Mouse (Mus musculus) limb, embryonic 11.5 days (tissue): ENCODE measurements around the gene 2610008E11Rik. TPM values are rescaled to one million over a fixed set of nuclear protein-coding genes. Genes with fewer than 3 reads are reported as not detected.
"Not testable (repeated sequence)": the region's sequence is repeated elsewhere in the genome, so short reads cannot be mapped to it uniquely, and the experiment has no call there.

Experiments used
- ATAC-seq: fragments of 200-750 bp; cut with Nextera tagmentation; 2 replicates; pipeline ENCODE4 v1.8.0; 2017; ENCODE audit warnings: low read depth; ENCODE audit not compliant: insufficient number of reproducible peaks, low FRiP score, low TSS enrichment
- DNase-seq: peaks from one replicate; pipeline ENCODE4 v3.0.0-alpha.2; 2015; ENCODE audit warnings: low spot score
- H3K27ac ChIP-seq: fragments of 300-500 bp; sonication (generic); replicated peaks from 2 replicates; pipeline ENCODE4 v1.5.1; 2014; ENCODE audit warnings: low read depth, mild to moderate bottlenecking, low read length
- H3K27me3 ChIP-seq: fragments of 300-500 bp; sonication (generic); 2 replicates; pipeline ENCODE4 v1.6.1; 2014; ENCODE audit warnings: mild to moderate bottlenecking, low read length, mixed read lengths; ENCODE audit not compliant: control insufficient read depth, insufficient read depth
- H3K36me3 ChIP-seq: fragments of 300-500 bp; sonication (generic); 2 replicates; pipeline ENCODE4 v1.6.1; 2014; ENCODE audit warnings: mild to moderate bottlenecking, low read length, moderate library complexity, mixed read lengths; ENCODE audit not compliant: control insufficient read depth, insufficient read depth
- H3K4me1 ChIP-seq: fragments of 300-500 bp; sonication (generic); 2 replicates; pipeline ENCODE4 v1.6.1; 2014; ENCODE audit warnings: low read length, mixed read lengths; ENCODE audit not compliant: control insufficient read depth, insufficient read depth
- H3K4me2 ChIP-seq: fragments of 300-500 bp; sonication (generic); 2 replicates; pipeline ENCODE4 v1.6.1; 2014; ENCODE audit warnings: low read depth, mild to moderate bottlenecking, moderate library complexity; ENCODE audit not compliant: severe bottlenecking
- H3K4me3 ChIP-seq: fragments of 300-500 bp; sonication (generic); 2 replicates; pipeline ENCODE4 v1.5.1; 2014; ENCODE audit warnings: low read depth, low read length
- H3K9ac ChIP-seq: fragments of 300-500 bp; sonication (generic); 2 replicates; pipeline ENCODE4 v1.6.1; 2014; ENCODE audit warnings: mild to moderate bottlenecking, low read length
- H3K9me3 ChIP-seq: fragments of 300-500 bp; sonication (generic); 2 replicates; pipeline ENCODE4 v1.6.1; 2016; ENCODE audit warnings: low read length; ENCODE audit not compliant: control insufficient read depth
- WGBS: fragments of 180-500 bp; shearing (Covaris S2); extraction: QIAGEN DNeasy Blood & Tissue Kit; methylation state at CpG from one replicate; pipeline ENCODE4 v1.1.7; 2014; 5-methylcytosine and 5-hydroxymethylcytosine counted together
- polyA plus RNA-seq: library from polyadenylated mRNA; unstranded; fragments of >200 nt; fragmentation: Nextera tagmentation; extraction: Ambion mirVana; gene quantifications from 2 replicates; pipeline ENCODE4 v1.2.1, GENCODE M21; 2014

2610008E11Rik gene
- polyA plus RNA-seq, 1 experiment from 2014 or later = 46.3 TPM

DNA sequence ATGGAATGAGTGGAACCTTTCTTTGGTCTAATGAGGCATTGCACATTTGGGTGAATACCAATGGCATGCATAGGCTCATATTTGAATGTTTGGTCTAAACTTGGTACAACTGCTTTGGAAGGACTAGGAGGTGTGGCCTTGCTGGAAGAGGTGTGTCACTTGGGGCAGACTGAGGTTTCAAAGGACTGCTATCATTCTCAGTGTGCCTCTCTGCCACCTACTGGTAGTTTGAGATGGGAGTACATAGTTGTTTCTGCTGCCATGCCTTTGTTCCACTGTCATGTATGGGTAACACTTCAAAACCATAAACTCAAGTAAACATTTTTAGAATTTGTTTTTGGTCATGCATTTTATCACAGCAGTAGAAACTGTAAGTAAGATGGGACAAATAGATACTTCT lies 5.7 kb downstream of the 2610008E11Rik start:
- ATAC-seq (no peak), DNase-seq (no peak)
- Histone ChIP-seq H3K27ac (no peak overlapping the region), H3K27me3 (no peaks in the 10 kb centered on the region), H3K36me3 (peaks cover 27% of the 10 kb centered on the region), H3K4me3 (no peak overlapping the region), H3K9ac (no peak overlapping the region), H3K9me3 (no peaks in the 10 kb centered on the region), H3K4me2 (no peak overlapping the region), H3K4me1 (no peaks in the 10 kb centered on the region)

DNA sequence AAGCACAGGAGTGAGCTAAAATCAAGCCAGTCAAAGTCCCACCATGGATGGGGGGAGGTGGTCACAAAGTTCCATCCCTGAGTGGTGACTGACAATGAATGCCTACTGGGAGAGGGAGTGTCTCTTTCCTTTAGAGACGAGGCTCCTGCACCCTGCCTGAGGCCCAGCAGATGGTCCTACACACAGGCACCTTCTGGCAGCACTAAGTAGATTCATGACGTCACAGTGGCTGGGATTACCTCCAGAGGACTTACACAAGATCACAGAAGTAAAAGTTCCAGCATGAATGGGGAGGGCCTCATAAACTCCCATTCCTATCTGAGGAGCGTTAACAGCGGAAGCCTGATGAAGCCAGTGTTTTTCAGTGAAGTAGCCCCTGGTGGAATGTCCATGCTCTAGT lies 8.4 kb downstream of the 2610008E11Rik start:
- no peak overlapping the region for H3K27ac ChIP-seq
- no peak overlapping the region for H3K4me2 ChIP-seq
- no peaks in the 10 kb centered on the region for H3K9me3 ChIP-seq
- no peak overlapping the region for H3K9ac ChIP-seq
- 82% methylated on average over 4 of the region's 4 CpGs for WGBS
- no peak for ATAC-seq
- no peaks in the 10 kb centered on the region for H3K27me3 ChIP-seq
- H3K36me3 ChIP-seq = peaks cover 29% of the 10 kb centered on the region
- no peak overlapping the region for H3K4me3 ChIP-seq
- H3K4me1 ChIP-seq = no peaks in the 10 kb centered on the region
- DNase-seq = no peak

DNA sequence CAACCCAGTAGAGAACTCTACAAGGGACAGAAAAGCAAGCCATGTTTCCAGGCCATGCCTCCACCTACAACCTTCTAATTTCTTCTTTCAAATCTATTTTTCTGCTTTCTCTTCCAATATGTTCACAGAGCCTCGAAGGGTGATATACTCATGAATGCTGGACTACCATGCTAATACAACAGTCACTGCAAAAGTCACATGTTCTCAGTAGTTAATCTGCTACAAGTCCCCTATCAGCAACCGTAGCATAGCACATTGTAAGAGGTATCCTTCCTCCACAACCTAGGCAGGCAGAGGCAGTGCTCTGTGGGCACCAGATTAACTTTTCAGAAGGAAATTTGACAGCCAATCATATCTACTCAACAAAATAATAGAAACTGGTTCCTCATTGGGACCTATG lies 10.8 kb downstream of the 2610008E11Rik start:
- H3K36me3 ChIP-seq = peaks cover 19% of the 10 kb centered on the region
- H3K4me2 ChIP-seq = no peak overlapping the region
- no peak overlapping the region for H3K4me3 ChIP-seq
- H3K27me3 ChIP-seq = no peaks in the 10 kb centered on the region
- H3K9ac ChIP-seq = no peak overlapping the region
- ATAC-seq (no peak), DNase-seq (no peak)
- H3K4me1 ChIP-seq = no peaks in the 10 kb centered on the region
- no peaks in the 10 kb centered on the region for H3K9me3 ChIP-seq
- WGBS = 95% methylated on average over 2 of the region's 2 CpGs
- H3K27ac ChIP-seq = no peak overlapping the region

- H3K27ac ChIP-seq, H3K9ac ChIP-seq, H3K9me3 ChIP-seq, H3K4me2 ChIP-seq, H3K36me3 ChIP-seq, ATAC-seq, H3K27me3 ChIP-seq, DNase-seq, H3K4me1 ChIP-seq, H3K4me3 ChIP-seq: not testable (repeated sequence)
- WGBS = 69% methylated on average over 3 of the region's 3 CpGs
Observed at GRCm38 (mm10) chr10:79057370-79057769, 40.0 kb downstream of the 2610008E11Rik start.

DNA sequence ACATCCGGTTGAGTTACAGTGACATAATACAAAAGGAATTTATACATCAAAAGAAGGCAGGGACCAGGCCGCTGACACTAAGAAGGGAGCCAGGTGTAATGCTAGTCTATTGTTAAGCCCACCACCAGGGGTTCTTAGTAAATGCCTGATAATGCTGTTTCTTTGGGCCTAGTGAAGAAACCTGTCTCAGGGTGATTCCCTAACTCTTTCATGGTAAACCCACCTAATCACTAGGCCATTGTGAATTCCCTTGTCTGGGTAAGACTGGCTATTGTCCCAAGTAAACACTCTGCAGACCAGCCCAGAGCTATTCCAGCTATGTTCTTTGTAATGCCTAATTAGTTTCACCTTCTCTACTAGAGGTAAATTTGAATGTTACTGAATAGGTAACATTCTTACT lies 54.9 kb downstream of the 2610008E11Rik start:
- H3K9ac ChIP-seq, ATAC-seq, H3K36me3 ChIP-seq, H3K27me3 ChIP-seq, H3K27ac ChIP-seq, H3K9me3 ChIP-seq, H3K4me3 ChIP-seq, DNase-seq, H3K4me1 ChIP-seq, H3K4me2 ChIP-seq: not testable (repeated sequence)
- 87% methylated on average over 2 of the region's 2 CpGs for WGBS

DNA sequence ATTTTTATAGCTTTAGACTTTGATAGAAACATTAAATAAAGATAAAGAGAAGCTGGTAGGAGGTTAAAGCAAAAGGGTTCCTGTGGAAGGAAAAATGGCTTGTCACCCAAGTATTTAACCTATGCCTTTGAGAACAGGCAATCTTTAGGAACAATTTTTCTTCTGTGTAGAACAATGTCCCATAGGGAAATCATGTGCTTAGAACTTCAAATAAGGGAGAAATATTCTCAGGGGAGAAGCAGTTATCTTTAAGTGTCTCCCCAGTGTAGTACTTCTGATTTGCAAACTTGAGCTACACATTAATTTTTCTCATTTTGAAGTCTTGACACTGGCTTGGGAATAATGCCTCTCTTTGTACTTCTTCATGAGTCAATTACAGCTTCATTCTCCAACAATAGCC lies 69.0 kb downstream of the 2610008E11Rik start, which contains the start of gene Olfr57:
TSS of gene Olfr57 (plus strand) at position 301 of the 400 bp plus-strand sequence.
- no peak within 1 kb of the TSS for H3K9ac ChIP-seq
- DNase-seq (no peak), ATAC-seq (no peak)
- no peaks in the 10 kb centered on the region for H3K27me3 ChIP-seq
- H3K9me3 ChIP-seq = no peaks in the 10 kb centered on the region
- no peak within 1 kb of the TSS for H3K4me3 ChIP-seq
- H3K4me2 ChIP-seq = no peak within 1 kb of the TSS
- H3K27ac ChIP-seq = no peak within 1 kb of the TSS
- no peaks in the 10 kb centered on the region for H3K4me1 ChIP-seq
- no peaks in the 10 kb centered on the region for H3K36me3 ChIP-seq

Other genes starting within 250 kb of the 2610008E11Rik start
- gene Olfr1356, start 245.4 kb downstream of the 2610008E11Rik start, polyA plus RNA-seq = not detected in 2 replicates
- gene Olfr1355, start 222.1 kb downstream of the 2610008E11Rik start, polyA plus RNA-seq = not detected in 2 replicates
- gene Olfr1354, start 184.4 kb downstream of the 2610008E11Rik start, polyA plus RNA-seq = not detected in 2 replicates
- not detected in 2 replicates for gene Olfr8, start 147.0 kb downstream of the 2610008E11Rik start, polyA plus RNA-seq
- not detected in 2 replicates for gene Olfr1353, start 134.3 kb downstream of the 2610008E11Rik start, polyA plus RNA-seq
- gene Olfr1352, start 116.5 kb downstream of the 2610008E11Rik start, polyA plus RNA-seq = not detected in 2 replicates
- gene Olfr1351, start 85.1 kb downstream of the 2610008E11Rik start, polyA plus RNA-seq = not detected in 2 replicates
- 0.13 TPM in 1 of 2 replicates, not detected in the other for gene Olfr57, start 68.9 kb downstream of the 2610008E11Rik start, polyA plus RNA-seq
- gene Vmn2r80, start 51.2 kb upstream of the 2610008E11Rik start, polyA plus RNA-seq = not detected in 2 replicates
- gene Vmn2r81, start 150.1 kb upstream of the 2610008E11Rik start, polyA plus RNA-seq = not detected in 2 replicates